In the genomic region with DNA sequence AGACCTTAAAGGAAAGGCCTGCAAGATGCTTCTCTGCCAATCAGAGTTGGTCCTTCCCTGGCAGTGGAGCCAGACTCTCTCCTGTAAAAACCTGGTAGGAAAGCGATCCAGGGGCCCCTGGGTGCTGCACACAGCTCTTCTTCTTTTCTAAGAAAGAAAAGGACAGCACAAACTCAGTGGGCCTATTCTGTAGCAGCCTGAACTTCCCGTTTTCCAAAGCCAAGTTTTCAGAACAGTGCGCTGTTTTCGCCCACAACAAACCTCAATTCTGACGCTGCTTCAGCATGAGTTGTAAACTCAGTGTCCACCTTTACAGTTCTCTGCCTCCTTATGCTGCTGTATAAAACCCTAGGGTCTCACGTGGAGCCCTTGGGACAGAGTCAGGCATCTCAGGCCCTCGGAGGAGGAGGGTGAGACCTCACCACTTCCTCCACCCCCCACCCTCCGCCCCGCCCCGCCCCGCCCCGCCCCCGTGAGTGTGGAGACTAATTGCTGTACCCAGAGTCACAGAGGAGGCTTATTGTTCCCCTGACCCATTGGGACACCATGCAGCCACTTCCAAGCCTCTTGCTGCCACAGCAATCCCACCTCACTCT, we compare ENCODE assay signal across 24 mouse cellular contexts.
DNase-seq lines count a peak whose midpoint lies in the region; ATAC-seq lines count a peak whose summit lies in the region.
"Had no signal": no experiment of that assay in that cellular context is flagged by ENCODE, and none has a peak within 500 bp of the region (broad histone marks: within the 10 kb centered on the region; RNA-seq: fewer than 3 reads in every experiment).

No protein-coding gene starts in this region.

- no peaks in the 10 kb centered on the region for H3K9me3 ChIP-seq in embryonic facial prominence, embryonic 10.5 days
- no peaks in the 10 kb centered on the region for H3K9me3 ChIP-seq in limb, embryonic 10.5 days (replicated peaks)
- no peaks in the 10 kb centered on the region for H3K9me3 ChIP-seq in kidney, embryonic 16.5 days (ENCODE audit: low read length)
- no peaks in the 10 kb centered on the region for H3K9me3 ChIP-seq in forebrain, embryonic 10.5 days
- H3K9me3 ChIP-seq: heart, embryonic 12.5 days; liver, embryonic 13.5 days had no signal

- 0 out of 2 replicates have a peak, but pooled peaks have one; percentile 50 for ATAC-seq in megakaryocyte-erythroid progenitor cell, adult 5-6 weeks (replicated peaks; ENCODE audit: low FRiP score, low TSS enrichment, poor library complexity, severe bottlenecking)
- no peak for ATAC-seq in kidney, embryonic 16.5 days (ENCODE audit: low FRiP score, low TSS enrichment)
- ATAC-seq: forebrain, embryonic 16.5 days; hindbrain, postnatal 0 days; intestine, embryonic 16.5 days had no signal

- no peak overlapping the region for H3K4me2 ChIP-seq in kidney, embryonic 16.5 days (replicated peaks; ENCODE audit: low read depth, low read length)
- H3K4me2 ChIP-seq: heart, embryonic 12.5 days; liver, embryonic 13.5 days; lung, embryonic 14.5 days had no signal

- H3K27ac ChIP-seq in embryonic facial prominence, embryonic 10.5 days (replicated peaks): 0 out of 2 replicates have a peak overlapping the region, but pooled peaks have one; percentile 14
- H3K27ac ChIP-seq in limb, embryonic 10.5 days: 0 out of 2 replicates have a peak overlapping the region, but pooled peaks have one; percentile 30
- no peak overlapping the region for H3K27ac ChIP-seq in kidney, embryonic 16.5 days (ENCODE audit: low read length)
- no peak overlapping the region for H3K27ac ChIP-seq in forebrain, embryonic 10.5 days
- H3K27ac ChIP-seq: hindbrain, postnatal 0 days; liver, embryonic 13.5 days had no signal

- H3K36me3 ChIP-seq in embryonic facial prominence, embryonic 10.5 days (replicated peaks): no peaks in the 10 kb centered on the region
- no peaks in the 10 kb centered on the region for H3K36me3 ChIP-seq in limb, embryonic 10.5 days
- no peaks in the 10 kb centered on the region for H3K36me3 ChIP-seq in kidney, embryonic 16.5 days (ENCODE audit: insufficient read depth, low read length)
- no peaks in the 10 kb centered on the region for H3K36me3 ChIP-seq in forebrain, embryonic 10.5 days (replicated peaks)
- H3K36me3 ChIP-seq: heart, embryonic 12.5 days; liver, embryonic 13.5 days had no signal

- no peaks in the 10 kb centered on the region for H3K27me3 ChIP-seq in embryonic facial prominence, embryonic 10.5 days (replicated peaks; ENCODE audit: low read depth, poor library complexity, severe bottlenecking)
- H3K27me3 ChIP-seq in limb, embryonic 10.5 days (ENCODE audit: low read depth, poor library complexity, severe bottlenecking): no peaks in the 10 kb centered on the region
- H3K27me3 ChIP-seq in kidney, embryonic 16.5 days (ENCODE audit: insufficient read depth, low read length): no peaks in the 10 kb centered on the region
- no peaks in the 10 kb centered on the region for H3K27me3 ChIP-seq in forebrain, embryonic 10.5 days (ENCODE audit: poor library complexity, severe bottlenecking)
- H3K27me3 ChIP-seq: heart, embryonic 12.5 days; liver, embryonic 13.5 days had no signal

- H3K9ac ChIP-seq in kidney, embryonic 16.5 days (replicated peaks; ENCODE audit: low read length): no peak overlapping the region
- H3K9ac ChIP-seq: heart, embryonic 12.5 days; liver, embryonic 13.5 days; lung, embryonic 14.5 days had no signal

- peak; percentile 22 for DNase-seq in MEL-GATA-1-ER (ENCODE audit: extremely low read depth, low read depth)
- DNase-seq in embryonic facial prominence, embryonic 10.5 days (ENCODE audit: low spot score): no peak
- no peak for DNase-seq in limb, embryonic 10.5 days (ENCODE audit: low spot score)
- DNase-seq in urinary bladder, postnatal 14 days (ENCODE audit: low spot score): no peak
- DNase-seq in forebrain, embryonic 10.5 days (ENCODE audit: extremely low spot score, low spot score): no peak
- DNase-seq: adrenal gland, postnatal 14 days; B cell, adult 2 months; cerebellum, adult 11 months; cerebellum, adult 9-11 months; gastrocnemius, postnatal 10 days; heart, adult 11 months; heart, postnatal 10 days; kidney, postnatal 4 days; layer of hippocampus, adult 9-11 months; liver, embryonic 13.5 days; lung, embryonic 14.5 days; lung, postnatal 36 days; right cerebral cortex, postnatal 14 days had no signal

- no peak overlapping the region for H3K4me3 ChIP-seq in embryonic facial prominence, embryonic 10.5 days
- H3K4me3 ChIP-seq in limb, embryonic 10.5 days: no peak overlapping the region
- no peak overlapping the region for H3K4me3 ChIP-seq in kidney, embryonic 16.5 days (ENCODE audit: low read length)
- H3K4me3 ChIP-seq in forebrain, embryonic 10.5 days: no peak overlapping the region
- H3K4me3 ChIP-seq: heart, embryonic 12.5 days; liver, embryonic 13.5 days had no signal

- 52% methylated on average over 13 of the region's 13 CpGs for WGBS in embryonic facial prominence, embryonic 10.5 days
- whole genome bisulfite sequencing in limb, embryonic 10.5 days: 45% methylated on average over 13 of the region's 13 CpGs
- WGBS in kidney, embryonic 16.5 days: 37% methylated on average over 12 of the region's 13 CpGs
- 49% methylated on average over 13 of the region's 13 CpGs for whole genome bisulfite sequencing in forebrain, embryonic 10.5 days

- peaks cover 10% of the 10 kb centered on the region for H3K4me1 ChIP-seq in embryonic facial prominence, embryonic 10.5 days
- peaks cover 12% of the 10 kb centered on the region for H3K4me1 ChIP-seq in limb, embryonic 10.5 days
- H3K4me1 ChIP-seq in kidney, embryonic 16.5 days (ENCODE audit: insufficient read depth, low read length): no peaks in the 10 kb centered on the region
- H3K4me1 ChIP-seq in forebrain, embryonic 10.5 days: peaks cover 9% of the 10 kb centered on the region
- H3K4me1 ChIP-seq: heart, embryonic 12.5 days; liver, embryonic 13.5 days had no signal

Comparison
In these comparisons a context has a peak if more than half of its experiments do, and no peak if none do; other contexts are left out.
1. H3K27ac ChIP-seq: peak in embryonic facial prominence, embryonic 10.5 days (single experiment) and limb, embryonic 10.5 days (single experiment); none in kidney, embryonic 16.5 days (single experiment) and forebrain, embryonic 10.5 days (single experiment).